ENCODE assay signal across 8 mouse cellular contexts in the genomic region with DNA sequence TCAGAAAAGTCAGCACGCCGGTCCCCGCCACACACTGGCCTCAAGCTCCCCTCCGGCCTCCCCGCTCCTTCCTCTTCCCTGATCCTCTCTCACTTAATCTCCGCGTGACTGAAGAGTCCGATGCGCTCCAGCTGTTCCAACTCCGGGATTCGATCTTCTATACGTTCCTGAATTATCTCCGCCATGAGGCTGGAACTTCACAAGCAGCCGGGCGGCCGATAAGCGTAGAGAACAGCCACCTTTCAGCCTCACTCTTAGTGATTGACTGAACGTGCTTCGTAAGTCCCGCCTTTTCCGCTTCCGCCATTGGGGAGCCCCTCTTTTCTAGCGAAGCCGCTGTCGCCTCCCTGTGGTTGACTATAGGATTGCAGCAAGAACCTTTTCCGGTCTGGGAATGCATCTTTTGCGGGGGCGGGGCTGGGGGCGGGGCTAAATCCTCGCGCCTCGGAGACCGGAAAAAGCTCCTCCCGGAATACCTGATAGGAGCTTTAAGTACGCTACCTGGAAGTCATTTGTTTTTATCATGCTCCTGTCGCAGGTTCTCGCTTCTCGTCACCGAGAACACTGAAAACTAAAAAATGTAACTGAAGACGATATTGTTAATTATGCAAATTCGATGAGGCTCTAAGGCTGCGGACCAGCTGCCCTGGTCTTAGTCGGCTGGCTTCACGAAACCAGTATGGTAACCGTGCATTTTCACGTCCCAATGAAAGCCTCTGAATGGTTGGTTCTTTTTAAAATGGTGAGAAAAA. TPM values are rescaled to one million over a fixed set of nuclear protein-coding genes. Genes with fewer than 3 reads are reported as not detected.
DNase-seq lines count a peak whose midpoint lies in the region; ATAC-seq and TF ChIP-seq lines count a peak whose summit lies in the region.

A gene (minus strand): TSS at position 266 of the 752 bp plus-strand sequence.

- H3K9ac ChIP-seq in heart, embryonic 11.5 days (ENCODE audit: low read depth, low read length), result peak within 1 kb of the TSS; percentile 86
- H3K9ac ChIP-seq in kidney, embryonic 16.5 days (replicated peaks; ENCODE audit: low read length), result peak within 1 kb of the TSS; percentile 80
- H3K9ac ChIP-seq in liver, adult 2 months (ENCODE audit: low read depth, low read length), result peak within 1 kb of the TSS; percentile 64

- H3ac ChIP-seq in C2C12 (ENCODE audit: control insufficient read depth, insufficient read length, low read depth), result peak within 1 kb of the TSS; percentile 89
- peak within 1 kb of the TSS; percentile 45 for H3ac ChIP-seq in myocyte (ENCODE audit: control insufficient read depth, insufficient read length)

- H3K4me2 ChIP-seq in heart, embryonic 11.5 days, result peak within 1 kb of the TSS; percentile 83
- H3K4me2 ChIP-seq in kidney, embryonic 16.5 days (replicated peaks; ENCODE audit: low read depth, low read length), result peak within 1 kb of the TSS; percentile 77
- H3K4me2 ChIP-seq in myocyte (ENCODE audit: low read depth), result peak within 1 kb of the TSS; percentile 88

- H3K36me3 ChIP-seq in C2C12 (ENCODE audit: control insufficient read depth, insufficient read depth) (peaks cover 38% of the 10 kb centered on the region), myocyte (ENCODE audit: control insufficient read depth, insufficient read depth) (peaks cover 10% of the 10 kb centered on the region)
- peaks cover 30% of the 10 kb centered on the region for H3K36me3 ChIP-seq in erythroblast, embryonic 14.5 days (ENCODE audit: control insufficient read depth)
- H3K36me3 ChIP-seq in heart, embryonic 11.5 days (ENCODE audit: control insufficient read depth, insufficient read depth, low read length), result peaks cover 6% of the 10 kb centered on the region
- H3K36me3 ChIP-seq in kidney, embryonic 16.5 days (ENCODE audit: insufficient read depth, low read length), result peaks cover 20% of the 10 kb centered on the region
- peaks cover 12% of the 10 kb centered on the region for H3K36me3 ChIP-seq in liver, adult 2 months (ENCODE audit: control insufficient read depth, insufficient read depth, low read length)
- H3K36me3 ChIP-seq in splenic B cell, adult 2 months (ENCODE audit: control insufficient read depth, insufficient read depth, low read length, poor library complexity, severe bottlenecking), result peaks cover 3% of the 10 kb centered on the region; the same call in 1 of the 2 replicates

- H3K79me2 ChIP-seq in C2C12 (ENCODE audit: control insufficient read depth, insufficient read depth) (peaks cover 32% of the 10 kb centered on the region), myocyte (ENCODE audit: control insufficient read depth, insufficient read depth) (peaks cover 13% of the 10 kb centered on the region)
- no peaks in the 10 kb centered on the region; the same call in 1 of the 2 replicates for H3K79me2 ChIP-seq in liver, adult 2 months (ENCODE audit: control insufficient read depth, insufficient read depth, low read length)

- WGBS in heart, embryonic 11.5 days (ENCODE audit: insufficient replicate concordance), result under 1% methylated on average over 46 of the region's 46 CpGs
- under 1% methylated on average over 46 of the region's 46 CpGs for WGBS in kidney, embryonic 16.5 days
- under 1% methylated on average over 46 of the region's 46 CpGs for WGBS in liver, adult 2 months

- H3K4me1 ChIP-seq in erythroblast, embryonic 14.5 days (ENCODE audit: control insufficient read depth), result peaks cover 26% of the 10 kb centered on the region
- H3K4me1 ChIP-seq in heart, embryonic 11.5 days (ENCODE audit: control insufficient read depth, insufficient read depth, low read length), result peaks cover 3% of the 10 kb centered on the region; the same call in 1 of the 2 replicates
- peaks cover 14% of the 10 kb centered on the region for H3K4me1 ChIP-seq in kidney, embryonic 16.5 days (ENCODE audit: insufficient read depth, low read length)
- peaks cover 3% of the 10 kb centered on the region; the same call in 1 of the 2 replicates for H3K4me1 ChIP-seq in liver, adult 2 months (ENCODE audit: control insufficient read depth, insufficient read depth, low read length)

- H3K27ac ChIP-seq in heart, embryonic 11.5 days (ENCODE audit: low read depth, low read length), result peak within 1 kb of the TSS; percentile 78
- H3K27ac ChIP-seq in kidney, embryonic 16.5 days (ENCODE audit: low read length), result peak within 1 kb of the TSS; percentile 85
- peak within 1 kb of the TSS; percentile 14 for H3K27ac ChIP-seq in liver, adult 2 months (replicated peaks; ENCODE audit: insufficient read depth, low read depth, low read length)

- H3K27me3 ChIP-seq in C2C12 (ENCODE audit: control insufficient read depth, insufficient read depth, insufficient read length) (no peaks in the 10 kb centered on the region), myocyte (ENCODE audit: control insufficient read depth, insufficient read depth, insufficient read length) (no peaks in the 10 kb centered on the region)
- peaks cover 15% of the 10 kb centered on the region for H3K27me3 ChIP-seq in erythroblast, embryonic 14.5 days (ENCODE audit: control insufficient read depth)
- no peaks in the 10 kb centered on the region for H3K27me3 ChIP-seq in heart, embryonic 11.5 days (ENCODE audit: control insufficient read depth, insufficient read depth, low read length)
- no peaks in the 10 kb centered on the region; the same call in 1 of the 2 replicates for H3K27me3 ChIP-seq in kidney, embryonic 16.5 days (ENCODE audit: insufficient read depth, low read length)
- no peaks in the 10 kb centered on the region for H3K27me3 ChIP-seq in liver, adult 2 months (ENCODE audit: control insufficient read depth, insufficient read depth, low read length)
- no peaks in the 10 kb centered on the region for H3K27me3 ChIP-seq in splenic B cell, adult 2 months (ENCODE audit: control insufficient read depth, insufficient read depth, low read length, poor library complexity, severe bottlenecking)

- TF ChIP-seq POLR2A in brain, embryonic 14.5 days (IDR thresholded peaks at IDR 0.05; ENCODE audit: borderline replicate concordance, extremely low read depth, insufficient read depth, insufficient read length, poor library complexity, severe bottlenecking), result peak; percentile 45; the same call in 1 of the 2 replicates
- 0 out of 2 replicates have a peak, but pooled peaks have one; percentile 58 for TF ChIP-seq POLR2A in liver, adult 2 months (IDR thresholded peaks at IDR 0.05; ENCODE audit: extremely low read depth, insufficient read depth, low read length)
- TF ChIP-seq POLR2A in myocyte (IDR thresholded peaks at IDR 0.05; ENCODE audit: insufficient read length, low read depth), result peak; percentile 83

- peak; percentile 20 for TF ChIP-seq CTCF in C2C12 (IDR thresholded peaks at IDR 0.05; ENCODE audit: control insufficient read depth, insufficient read depth, insufficient read length)
- TF ChIP-seq CTCF in brain, embryonic 14.5 days (IDR thresholded peaks at IDR 0.05; ENCODE audit: borderline replicate concordance, extremely low read depth, insufficient read depth, insufficient read length), result peak; percentile 83
- peak; percentile 81 for TF ChIP-seq CTCF in liver, adult 2 months (IDR thresholded peaks at IDR 0.05; ENCODE audit: low read depth, low read length)

- peaks cover 20% of the 10 kb centered on the region for H3K79me3 ChIP-seq in C2C12 (ENCODE audit: low read depth)

- DNase-seq in brain, embryonic 14.5 days (ENCODE audit: low read depth), result peak; percentile 99
- peak; percentile 92 for DNase-seq in liver, adult 2 months (ENCODE audit: extremely low read depth, low read depth, low spot score)
- DNase-seq in splenic B cell, adult 2 months (ENCODE audit: low read depth, low spot score), result peak; percentile 99

- no peaks in the 10 kb centered on the region for H3K9me3 ChIP-seq in erythroblast, embryonic 14.5 days (ENCODE audit: control insufficient read depth, low read length)
- H3K9me3 ChIP-seq in heart, embryonic 11.5 days (replicated peaks; ENCODE audit: control insufficient read depth, low read length), result no peaks in the 10 kb centered on the region
- H3K9me3 ChIP-seq in kidney, embryonic 16.5 days (ENCODE audit: low read length), result no peaks in the 10 kb centered on the region

- H3K4me3 ChIP-seq in C2C12 (ENCODE audit: insufficient read depth, poor library complexity, severe bottlenecking) (peak within 1 kb of the TSS; percentile 93), myocyte (peak within 1 kb of the TSS; percentile 77)
- peak within 1 kb of the TSS; percentile 86 for H3K4me3 ChIP-seq in erythroblast, embryonic 14.5 days (replicated peaks)
- H3K4me3 ChIP-seq in heart, embryonic 11.5 days (ENCODE audit: low read depth, low read length), result peak within 1 kb of the TSS; percentile 79
- peak within 1 kb of the TSS; percentile 68 for H3K4me3 ChIP-seq in kidney, embryonic 16.5 days (ENCODE audit: low read length)
- peak within 1 kb of the TSS; percentile 71 for H3K4me3 ChIP-seq in liver, adult 2 months (ENCODE audit: insufficient read depth, low read depth, low read length)

- ATAC-seq in heart, embryonic 11.5 days (replicated peaks; ENCODE audit: insufficient number of reproducible peaks, low FRiP score, low TSS enrichment), result peak; percentile 90
- peak; percentile 95 for ATAC-seq in kidney, embryonic 16.5 days (ENCODE audit: low FRiP score, low TSS enrichment)

TF ChIP-seq in C2C12, 6 proteins besides CTCF, POLR2A, EP300 and RAD21:
- TF ChIP-seq CEBPB (IDR thresholded peaks at IDR 0.05; ENCODE audit: low read depth), result peak; percentile 25
- TF ChIP-seq MYOD1 (IDR thresholded peaks at IDR 0.05; ENCODE audit: control insufficient read depth, insufficient read length, low read depth), result no peak
- peak; percentile 33 for TF ChIP-seq MAX (IDR thresholded peaks at IDR 0.05)
- TF ChIP-seq FOSL1 (IDR thresholded peaks at IDR 0.05; ENCODE audit: insufficient read depth, low read length, poor library complexity, severe bottlenecking), result no peak

TF ChIP-seq in myocyte, 11 proteins besides CTCF, POLR2A, EP300 and RAD21:
- TF ChIP-seq TCF12 (IDR thresholded peaks at IDR 0.05; ENCODE audit: insufficient read depth, poor library complexity, severe bottlenecking) (no peak), POLR2AphosphoS2 (IDR thresholded peaks at IDR 0.05; ENCODE audit: insufficient read length, low read depth) (peak; percentile 88)

RNA-seq across cellular contexts. Expression of the gene that starts here (rescaled TPM):
- polyA plus RNA-seq in C2C12 (2012; fragmentation: generic; extraction: Trizol), result 23.5 TPM
- polyA plus RNA-seq in brain, embryonic 14.5 days (2012; rRNA removed), result 22.5 and 27.6 TPM in 2 replicates
- 0.19 and 0.37 TPM in 2 replicates for polyA plus RNA-seq in erythroblast, embryonic 14.5 days (2012)
- polyA plus RNA-seq in heart, embryonic 11.5 days (2014; fragmentation: Nextera tagmentation; extraction: Ambion mirVana), result 47.3 and 52.8 TPM in 2 replicates
- polyA plus RNA-seq in kidney, embryonic 16.5 days (2015; fragmentation: Nextera tagmentation; extraction: Ambion mirVana), result 48.7 and 49.7 TPM in 2 replicates
- 21.5 and 26.6 TPM in 2 replicates for total RNA-seq in liver, adult 2 months (2014; rRNA removed)
- 4.2 and 5.2 TPM in 2 replicates for polyA plus RNA-seq in liver, adult 2 months (2012; rRNA removed)
- polyA plus RNA-seq in myocyte (2012; fragmentation: generic; extraction: Trizol), result 17.5 TPM

Comparison
In these comparisons a context has a peak if more than half of its experiments do, and no peak if none do; other contexts are left out.
1. Peak in every context shown above with its lines: DNase-seq, ATAC-seq, H3K4me3 ChIP-seq and H3K27ac ChIP-seq.
2. CTCF ChIP-seq: peak in every context shown above with its lines; median percentile 83 in brain, embryonic 14.5 days; 81 in liver, adult 2 months; 20 in C2C12.
3. H3K27ac ChIP-seq: peak in every context shown above with its lines; median percentile 85 in kidney, embryonic 16.5 days; 78 in heart, embryonic 11.5 days; 14 in liver, adult 2 months.